Mouse (Mus musculus) granulocyte monocyte progenitor cell, adult 5-6 weeks (primary cell): ENCODE data around the gene Troap. TPM values are rescaled to one million over a fixed set of nuclear protein-coding genes. Genes with fewer than 3 reads are reported as not detected.
A peak's percentile ranks its signal among the peaks of the same experiment; 100 is the strongest.

ENCODE experiments used
- ATAC-seq: replicated peaks from 2 replicates; pipeline ENCODE4 v1.8.0; 2016; ENCODE audit warnings: mild to moderate bottlenecking, moderate TSS enrichment, inconsistent platforms; ENCODE audit not compliant: poor library complexity, severe bottlenecking
- total RNA-seq, 2 experiments: library from RNA; stranded (forward) in 1 of 2; stranded (reverse) in 1 of 2; fragments of 200-712, 200-1000 nt in 1 of 2; fragments of >200 nt in 1 of 2; fragmentation: Nextera tagmentation in 1 of 2; gene quantifications; 2 replicates each; pipeline ENCODE4 v1.2.3; 2014 to 2017

The Troap gene
- total RNA-seq, 2 experiments from 2014 or later = 21.5 to 44.6 TPM

GRCm38 (mm10) chr15:99083867-99084557 lies 9.6 kb downstream of the Troap start:
- ATAC-seq = no peak

- no peak for ATAC-seq
Measured at GRCm38 (mm10) chr15:99084618-99085017, 10.2 kb downstream of the Troap start.

GRCm38 (mm10) chr15:99085997-99086396 lies 11.6 kb downstream of the Troap start:
- ATAC-seq = no peak

- ATAC-seq = 0 out of 2 replicates have a peak, but pooled peaks have one; percentile 24
Measured at GRCm38 (mm10) chr15:99087253-99088075, 13.1 kb downstream of the Troap start, which contains the start of gene C1ql4. C1ql4 (minus strand) TSS chr15:99087817.

- ATAC-seq = peak; percentile 88
Measured at GRCm38 (mm10) chr15:99088292-99088691, 13.9 kb downstream of the Troap start.

GRCm38 (mm10) chr15:99089069-99089468 lies 14.7 kb downstream of the Troap start:
- no peak for ATAC-seq

GRCm38 (mm10) chr15:99092870-99093269 lies 18.5 kb downstream of the Troap start, which contains the start of gene Dnajc22:
Dnajc22 (plus strand) TSS chr15:99093170.
- ATAC-seq = no peak

GRCm38 (mm10) chr15:99093291-99094258 lies 19.2 kb downstream of the Troap start:
- ATAC-seq = peak; percentile 75

GRCm38 (mm10) chr15:99094631-99095270 lies 20.4 kb downstream of the Troap start:
- no peak for ATAC-seq

- no peak for ATAC-seq
Measured at GRCm38 (mm10) chr15:99095356-99095755, 21.0 kb downstream of the Troap start.

GRCm38 (mm10) chr15:99096061-99096793 lies 21.9 kb downstream of the Troap start:
- no peak for ATAC-seq

- no peak for ATAC-seq
Measured at GRCm38 (mm10) chr15:99096831-99097500, 22.6 kb downstream of the Troap start.

GRCm38 (mm10) chr15:99097840-99098492 lies 23.6 kb downstream of the Troap start:
- no peak for ATAC-seq

- ATAC-seq = no peak
Measured at GRCm38 (mm10) chr15:99098493-99098861, 24.1 kb downstream of the Troap start.

- peak; percentile 74 for ATAC-seq
Measured at GRCm38 (mm10) chr15:99099139-99099556, 24.8 kb downstream of the Troap start.

- ATAC-seq = no peak
Measured at GRCm38 (mm10) chr15:99099984-99100383, 25.6 kb downstream of the Troap start.

- ATAC-seq = no peak
Measured at GRCm38 (mm10) chr15:99105238-99105637, 30.9 kb downstream of the Troap start.

GRCm38 (mm10) chr15:99107866-99108265 lies 33.5 kb downstream of the Troap start:
- no peak for ATAC-seq
